Mouse (Mus musculus) small intestine, adult 2 months (tissue): ENCODE data around the gene Vdac2.

ENCODE experiments used
- CTCF ChIP-seq: fragments of 200-500 bp; IDR thresholded peaks from 2 replicates; pipeline ENCODE4 v1.5.1; 2012; ENCODE audit warnings: low read depth, mild to moderate bottlenecking, control low read depth, inconsistent platforms, low read length, moderate library complexity, mixed read lengths; ENCODE audit not compliant: insufficient replicate concordance, insufficient read length; ENCODE audit errors: extremely low read depth
- POLR2A ChIP-seq: fragments of 200-500 bp; IDR thresholded peaks from 2 replicates; pipeline ENCODE4 v1.6.1; 2012; ENCODE audit warnings: low read depth, mild to moderate bottlenecking, control low read depth, inconsistent platforms, low read length, moderate library complexity

DNA sequence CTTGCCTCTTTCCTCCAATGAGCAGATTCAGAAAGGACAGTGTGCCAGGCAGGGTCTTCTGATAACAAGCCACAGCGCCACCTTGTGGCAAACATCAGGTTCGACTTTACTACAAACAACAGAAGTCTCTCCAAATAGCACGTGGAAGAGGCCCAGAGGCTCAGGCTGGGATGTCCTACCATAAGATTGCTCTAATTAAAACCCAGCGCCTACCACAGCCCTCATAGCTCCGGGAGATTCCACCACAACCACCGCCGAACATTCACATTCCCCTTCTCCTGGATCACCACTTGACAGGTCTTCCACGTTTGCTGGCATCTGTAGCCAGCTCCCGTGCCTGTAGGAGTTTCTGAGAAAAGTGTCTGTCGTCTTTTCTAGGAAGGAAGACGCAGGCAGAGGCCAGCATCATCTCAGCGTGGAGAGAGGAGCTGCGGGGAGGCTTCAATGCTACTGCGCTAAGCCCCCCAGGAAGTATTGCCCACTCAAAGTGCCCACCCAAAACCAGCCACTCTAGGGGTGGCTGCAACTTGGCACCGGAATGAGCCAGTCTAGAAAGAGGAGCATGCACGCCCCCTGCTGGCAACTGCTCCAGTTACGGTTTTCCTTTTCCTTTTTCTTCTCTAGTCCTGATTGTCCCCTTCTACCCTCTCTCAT is 28.5 kb downstream of the Vdac2 start:
- TF ChIP-seq CTCF (peak; percentile 67; the same call in 1 of the 2 replicates), POLR2A (no peak; the same call in 1 of the 2 replicates)
